Mouse (Mus musculus) hindbrain, embryonic 14.5 days (tissue): ENCODE results near the gene Wdr1. TPM values are rescaled to one million over a fixed set of nuclear protein-coding genes. Genes with fewer than 3 reads are reported as not detected.
A peak's percentile ranks its signal among the peaks of the same experiment; 100 is the strongest.

Experiments used
- ATAC-seq: fragments of 200-750 bp; cut with Nextera tagmentation; 2 replicates; pipeline ENCODE4 v1.8.0; 2017; ENCODE audit warnings: moderate number of reproducible peaks, mild to moderate bottlenecking, moderate TSS enrichment, moderate library complexity; ENCODE audit not compliant: low FRiP score
- DNase-seq: peaks from one replicate; pipeline ENCODE4 v3.0.0-alpha.2; 2015; ENCODE audit warnings: low spot score
- H3K27ac ChIP-seq: fragments of 300-500 bp; sonication (generic); 2 replicates; pipeline ENCODE4 v1.5.1; 2014; ENCODE audit warnings: mild to moderate bottlenecking, moderate library complexity
- H3K27me3 ChIP-seq: fragments of 300-500 bp; sonication (generic); 2 replicates; pipeline ENCODE4 v1.6.1; 2014; ENCODE audit warnings: mild to moderate bottlenecking, low read length, mixed read lengths; ENCODE audit not compliant: control insufficient read depth, insufficient read depth
- H3K36me3 ChIP-seq: fragments of 300-500 bp; sonication (generic); replicated peaks from 2 replicates; pipeline ENCODE4 v1.6.1; 2014; ENCODE audit not compliant: control insufficient read depth, insufficient read depth
- H3K4me1 ChIP-seq: fragments of 300-500 bp; sonication (generic); replicated peaks from 2 replicates; pipeline ENCODE4 v1.6.1; 2014; ENCODE audit warnings: antibody characterized with exemption, low read length, mixed read lengths; ENCODE audit not compliant: control insufficient read depth, insufficient read depth
- H3K4me2 ChIP-seq: fragments of 300-500 bp; sonication (generic); replicated peaks from 2 replicates; pipeline ENCODE4 v1.6.1; 2014; ENCODE audit warnings: mild to moderate bottlenecking, moderate library complexity
- H3K4me3 ChIP-seq: fragments of 300-500 bp; sonication (generic); replicated peaks from 2 replicates; pipeline ENCODE4 v1.5.1; 2014; ENCODE audit warnings: mild to moderate bottlenecking, low read length
- H3K9ac ChIP-seq: fragments of 300-500 bp; sonication (generic); 2 replicates; pipeline ENCODE4 v1.6.1; 2014
- H3K9me3 ChIP-seq: fragments of 300-500 bp; sonication (generic); 2 replicates; pipeline ENCODE4 v1.6.1; 2016; ENCODE audit warnings: low read length; ENCODE audit not compliant: control insufficient read depth
- WGBS: fragments of 180-500 bp; shearing (Covaris S2); extraction: QIAGEN DNeasy Blood & Tissue Kit; methylation state at CpG from one replicate; pipeline ENCODE4 v1.1.7; 2014; 5-methylcytosine and 5-hydroxymethylcytosine counted together
- polyA plus RNA-seq: library from polyadenylated mRNA; unstranded; fragments of >200 nt; fragmentation: Nextera tagmentation; extraction: Ambion mirVana; gene quantifications from 2 replicates; pipeline ENCODE4 v1.2.1, GENCODE M21; 2014

Gene Wdr1
- polyA plus RNA-seq, 1 experiment from 2014 or later = 183 TPM

GRCm38 (mm10) chr5:38489739-38490138 lies 73.3 kb downstream of the Wdr1 start:
- Histone ChIP-seq H3K4me1 (no peaks in the 10 kb centered on the region), H3K27me3 (no peaks in the 10 kb centered on the region), H3K4me2 (no peak overlapping the region), H3K9ac (no peak overlapping the region), H3K9me3 (no peaks in the 10 kb centered on the region), H3K36me3 (no peaks in the 10 kb centered on the region), H3K4me3 (no peak overlapping the region), H3K27ac (no peak overlapping the region)
- no peak for ATAC-seq
- no peak for DNase-seq
- 91% methylated on average over 4 of the region's 4 CpGs for WGBS

GRCm38 (mm10) chr5:38488673-38489615 lies 74.1 kb downstream of the Wdr1 start:
- Histone ChIP-seq H3K27me3 (no peaks in the 10 kb centered on the region), H3K9ac (no peak overlapping the region), H3K36me3 (no peaks in the 10 kb centered on the region), H3K4me2 (no peak overlapping the region), H3K9me3 (no peaks in the 10 kb centered on the region), H3K27ac (no peak overlapping the region), H3K4me1 (no peaks in the 10 kb centered on the region), H3K4me3 (no peak overlapping the region)
- DNase-seq (no peak), ATAC-seq (0 out of 2 replicates have a peak, but pooled peaks have one; percentile 44)
- WGBS = 82% methylated on average over 20 of the region's 20 CpGs

GRCm38 (mm10) chr5:38488026-38488425 lies 75.0 kb downstream of the Wdr1 start:
- Histone ChIP-seq H3K27ac (no peak overlapping the region), H3K9me3 (no peaks in the 10 kb centered on the region), H3K9ac (no peak overlapping the region), H3K4me3 (no peak overlapping the region), H3K4me2 (no peak overlapping the region), H3K27me3 (no peaks in the 10 kb centered on the region), H3K4me1 (no peaks in the 10 kb centered on the region), H3K36me3 (no peaks in the 10 kb centered on the region)
- 54% methylated on average over 6 of the region's 6 CpGs for WGBS
- ATAC-seq (no peak), DNase-seq (no peak)

- Histone ChIP-seq H3K4me3 (no peak overlapping the region), H3K4me1 (no peaks in the 10 kb centered on the region), H3K9ac (no peak overlapping the region), H3K9me3 (no peaks in the 10 kb centered on the region), H3K27ac (no peak overlapping the region), H3K4me2 (no peak overlapping the region), H3K27me3 (no peaks in the 10 kb centered on the region), H3K36me3 (no peaks in the 10 kb centered on the region)
- ATAC-seq = no peak
- no peak for DNase-seq
- 77% methylated on average over 4 of the region's 4 CpGs for WGBS
Measured at GRCm38 (mm10) chr5:38487247-38487646, 75.8 kb downstream of the Wdr1 start.

GRCm38 (mm10) chr5:38485946-38486345 lies 77.1 kb downstream of the Wdr1 start:
- H3K9ac ChIP-seq = no peak overlapping the region
- no peaks in the 10 kb centered on the region for H3K27me3 ChIP-seq
- no peak overlapping the region for H3K27ac ChIP-seq
- DNase-seq = no peak
- H3K4me1 ChIP-seq = 0 out of 2 replicates have a peak, but pooled peaks cover 2% of the 10 kb centered on the region
- WGBS = 80% methylated on average over 4 of the region's 4 CpGs
- H3K4me2 ChIP-seq = no peak overlapping the region
- no peaks in the 10 kb centered on the region for H3K36me3 ChIP-seq
- H3K9me3 ChIP-seq = no peaks in the 10 kb centered on the region
- H3K4me3 ChIP-seq = no peak overlapping the region
- no peak for ATAC-seq

GRCm38 (mm10) chr5:38483518-38484110 lies 79.4 kb downstream of the Wdr1 start:
- WGBS = 76% methylated on average over 7 of the region's 7 CpGs
- Histone ChIP-seq H3K36me3 (no peaks in the 10 kb centered on the region), H3K4me3 (no peak overlapping the region), H3K9ac (no peak overlapping the region), H3K9me3 (no peaks in the 10 kb centered on the region), H3K27ac (no peak overlapping the region), H3K27me3 (no peaks in the 10 kb centered on the region), H3K4me1 (peaks cover 17% of the 10 kb centered on the region), H3K4me2 (no peak overlapping the region)
- ATAC-seq (no peak), DNase-seq (no peak)

- no peak overlapping the region for H3K27ac ChIP-seq
- peaks cover 17% of the 10 kb centered on the region for H3K4me1 ChIP-seq
- H3K27me3 ChIP-seq = no peaks in the 10 kb centered on the region
- 0 out of 2 replicates have a peak, but pooled peaks have one; percentile 9 for ATAC-seq
- 70% methylated on average over 10 of the region's 10 CpGs for WGBS
- H3K4me2 ChIP-seq = peak overlapping the region; percentile 43
- no peaks in the 10 kb centered on the region for H3K36me3 ChIP-seq
- H3K9ac ChIP-seq = no peak overlapping the region
- no peak overlapping the region for H3K4me3 ChIP-seq
- DNase-seq = no peak
- H3K9me3 ChIP-seq = no peaks in the 10 kb centered on the region
Measured at GRCm38 (mm10) chr5:38480822-38481707, 82.0 kb downstream of the Wdr1 start.

- 6% methylated on average over 22 of the region's 22 CpGs for WGBS
- H3K27ac ChIP-seq = no peak overlapping the region; the same call in 1 of the 2 replicates
- H3K27me3 ChIP-seq = no peaks in the 10 kb centered on the region
- peak overlapping the region; percentile 43 for H3K4me2 ChIP-seq
- H3K36me3 ChIP-seq = no peaks in the 10 kb centered on the region
- no peaks in the 10 kb centered on the region for H3K9me3 ChIP-seq
- ATAC-seq = peak; percentile 67
- peak overlapping the region; percentile 12; the same call in 1 of the 2 replicates for H3K4me3 ChIP-seq
- peak overlapping the region; percentile 25; the same call in 1 of the 2 replicates for H3K9ac ChIP-seq
- peaks cover 17% of the 10 kb centered on the region for H3K4me1 ChIP-seq
- DNase-seq = peak; percentile 43
Measured at GRCm38 (mm10) chr5:38479908-38480725, 82.9 kb downstream of the Wdr1 start.
